ENCODE assay signal across 9 mouse cellular contexts in genomic region chr7:96797716-96798332, GRCm38 (mm10).
A peak's percentile ranks its signal among the peaks of the same experiment; 100 is the strongest.
DNase-seq lines count a peak whose midpoint lies in the region; ATAC-seq lines count a peak whose summit lies in the region.
"Had no signal": no experiment of that assay in that cellular context is flagged by ENCODE, and none has a peak within 500 bp of the region (broad histone marks: within the 10 kb centered on the region; RNA-seq: fewer than 3 reads in every experiment).

No protein-coding gene starts in this region.

- H3K4me1 ChIP-seq in heart, embryonic 15.5 days (replicated peaks) = peaks cover 20% of the 10 kb centered on the region
- H3K4me1 ChIP-seq in embryonic facial prominence, embryonic 10.5 days = peaks cover 63% of the 10 kb centered on the region
- H3K4me1 ChIP-seq in hindbrain, embryonic 15.5 days (replicated peaks) = peaks cover 35% of the 10 kb centered on the region
- peaks cover 18% of the 10 kb centered on the region for H3K4me1 ChIP-seq in midbrain, embryonic 16.5 days (ENCODE audit: control insufficient read depth, insufficient read depth, low read length)

- DNase-seq in heart, postnatal 4 days = no peak
- peak; percentile 54 for DNase-seq in embryonic facial prominence, embryonic 10.5 days (ENCODE audit: low spot score)
- no peak for DNase-seq in adipocyte (ENCODE audit: low spot score)
- DNase-seq in left cerebral cortex, adult 18-20 months (ENCODE audit: low spot score in 2 of 2) = no peak
- no peak for DNase-seq in T-cell, adult 2 months (ENCODE audit: low spot score)
- DNase-seq: thymus, postnatal 4 days had no signal

- no peaks in the 10 kb centered on the region for H3K9me3 ChIP-seq in heart, embryonic 15.5 days (replicated peaks)
- H3K9me3 ChIP-seq in embryonic facial prominence, embryonic 10.5 days = no peaks in the 10 kb centered on the region
- no peaks in the 10 kb centered on the region for H3K9me3 ChIP-seq in hindbrain, embryonic 15.5 days
- no peaks in the 10 kb centered on the region for H3K9me3 ChIP-seq in midbrain, embryonic 16.5 days (replicated peaks; ENCODE audit: control insufficient read depth, low read length, poor library complexity, severe bottlenecking)

- H3K4me2 ChIP-seq in heart, embryonic 15.5 days = no peak overlapping the region
- peak overlapping the region; percentile 43; the same call in 1 of the 2 replicates for H3K4me2 ChIP-seq in hindbrain, embryonic 15.5 days
- peak overlapping the region; percentile 19; the same call in 1 of the 2 replicates for H3K4me2 ChIP-seq in midbrain, embryonic 16.5 days (ENCODE audit: low read length)

- no peak for ATAC-seq in heart, embryonic 15.5 days (replicated peaks; ENCODE audit: insufficient number of reproducible peaks, insufficient read depth, low FRiP score, low read depth)
- no peak for ATAC-seq in hindbrain, embryonic 15.5 days (ENCODE audit: low FRiP score, low read depth)
- ATAC-seq in midbrain, embryonic 16.5 days = no peak; the same call in 1 of the 2 replicates

- H3K27ac ChIP-seq in heart, embryonic 15.5 days = peak overlapping the region; percentile 38
- peak overlapping the region; percentile 84 for H3K27ac ChIP-seq in embryonic facial prominence, embryonic 10.5 days (replicated peaks)
- H3K27ac ChIP-seq in hindbrain, embryonic 15.5 days (replicated peaks) = peak overlapping the region; percentile 79
- H3K27ac ChIP-seq in midbrain, embryonic 16.5 days (ENCODE audit: low read length) = peak overlapping the region; percentile 69

- H3K27me3 ChIP-seq in heart, embryonic 15.5 days = no peaks in the 10 kb centered on the region
- H3K27me3 ChIP-seq in embryonic facial prominence, embryonic 10.5 days (replicated peaks; ENCODE audit: low read depth, poor library complexity, severe bottlenecking) = peaks cover 4% of the 10 kb centered on the region; the same call in 1 of the 2 replicates
- H3K27me3 ChIP-seq in hindbrain, embryonic 15.5 days = peaks cover 5% of the 10 kb centered on the region; the same call in 1 of the 2 replicates
- no peaks in the 10 kb centered on the region for H3K27me3 ChIP-seq in midbrain, embryonic 16.5 days (ENCODE audit: control insufficient read depth, insufficient read depth, low read depth, low read length)

- no peak overlapping the region for H3K9ac ChIP-seq in heart, embryonic 15.5 days
- H3K9ac ChIP-seq in hindbrain, embryonic 15.5 days = no peak overlapping the region
- peak overlapping the region; percentile 2; the same call in 1 of the 2 replicates for H3K9ac ChIP-seq in midbrain, embryonic 16.5 days (ENCODE audit: low read depth, low read length)

- H3K4me3 ChIP-seq in heart, embryonic 15.5 days = no peak overlapping the region
- H3K4me3 ChIP-seq in embryonic facial prominence, embryonic 10.5 days = no peak overlapping the region
- no peak overlapping the region for H3K4me3 ChIP-seq in hindbrain, embryonic 15.5 days
- no peak overlapping the region for H3K4me3 ChIP-seq in midbrain, embryonic 16.5 days (ENCODE audit: low read depth, low read length)

- H3K36me3 ChIP-seq in heart, embryonic 15.5 days = no peaks in the 10 kb centered on the region
- H3K36me3 ChIP-seq in embryonic facial prominence, embryonic 10.5 days (replicated peaks) = peaks cover 52% of the 10 kb centered on the region
- no peaks in the 10 kb centered on the region for H3K36me3 ChIP-seq in hindbrain, embryonic 15.5 days
- no peaks in the 10 kb centered on the region; the same call in 1 of the 2 replicates for H3K36me3 ChIP-seq in midbrain, embryonic 16.5 days (ENCODE audit: control insufficient read depth, insufficient read depth, low read length)

- WGBS in heart, embryonic 15.5 days = 61% methylated on average over 13 of the region's 13 CpGs
- WGBS in embryonic facial prominence, embryonic 10.5 days = 44% methylated on average over 13 of the region's 13 CpGs
- 29% methylated on average over 13 of the region's 13 CpGs for WGBS in hindbrain, embryonic 15.5 days
- 35% methylated on average over 13 of the region's 13 CpGs for WGBS in midbrain, embryonic 16.5 days
